Mouse (Mus musculus): ENCODE measurements around the gene Hoxa9.

GRCm38 (mm10) chr6:52212556-52213118 is 18.3 kb downstream of the Hoxa9 start:
- TF ChIP-seq EP300 (IDR thresholded peaks at IDR 0.05; ENCODE audit: low read depth) (no peak), CTCF (IDR thresholded peaks at IDR 0.05; ENCODE audit: low read depth) (no peak)
